Mouse (Mus musculus) ES-E14 (cell line): ENCODE results near the gene Ccn2.

Experiments used
- CHD2 ChIP-seq: IDR thresholded peaks from 2 replicates; pipeline ENCODE4 v1.6.1; 2014; ENCODE audit warnings: mild to moderate bottlenecking, low read depth, low read length, inconsistent platforms
- HCFC1 ChIP-seq: IDR thresholded peaks from 2 replicates; pipeline ENCODE4 v1.6.1; 2012; ENCODE audit warnings: low read length, inconsistent platforms, borderline replicate concordance; ENCODE audit not compliant: insufficient read depth
- MAFK ChIP-seq: IDR thresholded peaks from 2 replicates; pipeline ENCODE4 v1.6.1; 2014; ENCODE audit warnings: mild to moderate bottlenecking, low read depth, low read length, inconsistent platforms; ENCODE audit not compliant: insufficient read depth
- ZC3H11A ChIP-seq: IDR thresholded peaks from 2 replicates; pipeline ENCODE4 v1.6.1; 2012; ENCODE audit warnings: low read depth, mild to moderate bottlenecking, inconsistent platforms, low read length, borderline replicate concordance
- ZNF384 ChIP-seq: IDR thresholded peaks from 2 replicates; pipeline ENCODE4 v1.6.1; 2012; ENCODE audit warnings: low read depth, low read length, inconsistent platforms

GRCm38 (mm10) chr10:24589238-24589637, 6.0 kb upstream of the Ccn2 start:
- TF ChIP-seq CHD2 (no peak), HCFC1 (no peak), ZNF384 (no peak), MAFK (no peak), ZC3H11A (no peak)
